ENCODE assay signal across 8 mouse cellular contexts in genomic region chr10:53527838-53528773, GRCm38 (mm10).
DNase-seq lines count a peak whose midpoint lies in the region; ATAC-seq and TF ChIP-seq lines count a peak whose summit lies in the region.

No protein-coding gene starts in this region.

- no peaks in the 10 kb centered on the region for H3K27me3 ChIP-seq in embryonic facial prominence, embryonic 14.5 days (replicated peaks; ENCODE audit: control insufficient read depth, insufficient read depth, low read length)
- H3K27me3 ChIP-seq in hindbrain, embryonic 10.5 days (ENCODE audit: insufficient read depth, poor library complexity, severe bottlenecking), result no peaks in the 10 kb centered on the region
- H3K27me3 ChIP-seq in lung, embryonic 16.5 days (ENCODE audit: control insufficient read depth, insufficient read depth, low read depth, low read length), result no peaks in the 10 kb centered on the region

- no peak for TF ChIP-seq POLR2A in bone marrow, adult 2 months (IDR thresholded peaks at IDR 0.05; ENCODE audit: borderline replicate concordance, control insufficient read depth, low read depth, low read length)

- no peak overlapping the region for H3K9ac ChIP-seq in ES-E14 (ENCODE audit: insufficient read depth, low read depth, low read length, poor library complexity, severe bottlenecking)
- H3K9ac ChIP-seq in embryonic facial prominence, embryonic 14.5 days (ENCODE audit: low read depth, low read length), result no peak overlapping the region
- H3K9ac ChIP-seq in lung, embryonic 16.5 days (ENCODE audit: low read length), result no peak overlapping the region

- peak; percentile 80; the same call in 1 of the 2 replicates for ATAC-seq in embryonic facial prominence, embryonic 14.5 days (ENCODE audit: low read depth)
- peak; percentile 60 for ATAC-seq in lung, embryonic 16.5 days (ENCODE audit: low read depth)
- ATAC-seq in erythroid progenitor cell, adult 5-6 weeks (replicated peaks; ENCODE audit: low FRiP score, poor library complexity, severe bottlenecking), result no peak; the same call in 1 of the 2 replicates

- no peak overlapping the region for H3K27ac ChIP-seq in ES-E14 (ENCODE audit: insufficient read depth, low read depth, low read length, poor library complexity, severe bottlenecking)
- no peak overlapping the region for H3K27ac ChIP-seq in bone marrow, adult 2 months (ENCODE audit: control insufficient read depth, insufficient read depth, low read depth, low read length, poor library complexity)
- no peak overlapping the region for H3K27ac ChIP-seq in embryonic facial prominence, embryonic 14.5 days (replicated peaks; ENCODE audit: low read depth, low read length)
- no peak overlapping the region for H3K27ac ChIP-seq in hindbrain, embryonic 10.5 days
- H3K27ac ChIP-seq in lung, embryonic 16.5 days (ENCODE audit: low read length), result no peak overlapping the region

- no peaks in the 10 kb centered on the region for H3K36me3 ChIP-seq in ES-E14 (ENCODE audit: control insufficient read depth, insufficient read depth, low read length, poor library complexity, severe bottlenecking)
- H3K36me3 ChIP-seq in embryonic facial prominence, embryonic 14.5 days (ENCODE audit: control insufficient read depth, insufficient read depth, low read length), result no peaks in the 10 kb centered on the region
- H3K36me3 ChIP-seq in hindbrain, embryonic 10.5 days, result no peaks in the 10 kb centered on the region
- no peaks in the 10 kb centered on the region for H3K36me3 ChIP-seq in lung, embryonic 16.5 days (ENCODE audit: control insufficient read depth, insufficient read depth, low read length)

- no peaks in the 10 kb centered on the region for H3K9me3 ChIP-seq in ES-E14 (ENCODE audit: control insufficient read depth, insufficient read depth, low read depth, low read length)
- H3K9me3 ChIP-seq in embryonic facial prominence, embryonic 14.5 days (ENCODE audit: control insufficient read depth, low read length), result no peaks in the 10 kb centered on the region
- H3K9me3 ChIP-seq in hindbrain, embryonic 10.5 days, result 0 out of 2 replicates have a peak, but pooled peaks cover 2% of the 10 kb centered on the region
- no peaks in the 10 kb centered on the region for H3K9me3 ChIP-seq in lung, embryonic 16.5 days (ENCODE audit: control insufficient read depth, low read length)

- in situ Hi-C loops in ES-E14 (cut with MboI; ENCODE audit: low sequenced_read_pairs in 2 of 2, unreplicated experiment in 2 of 2), result loop anchor here in 1 of 2 experiments (10.0 kb wide), 1 partner anchor 183 kb away; no protein-coding TSS in a partner anchor

- H3K4me3 ChIP-seq in ES-E14 (ENCODE audit: insufficient read depth in 1 of 2, low read depth in 1 of 2, low read length in 2 of 2, poor library complexity in 1 of 2, severe bottlenecking in 1 of 2), result no peak overlapping the region
- H3K4me3 ChIP-seq in bone marrow, adult 2 months (replicated peaks; ENCODE audit: control insufficient read depth, low read depth, low read length), result no peak overlapping the region
- no peak overlapping the region for H3K4me3 ChIP-seq in embryonic facial prominence, embryonic 14.5 days (ENCODE audit: low read depth, low read length)
- H3K4me3 ChIP-seq in hindbrain, embryonic 10.5 days, result no peak overlapping the region
- no peak overlapping the region for H3K4me3 ChIP-seq in lung, embryonic 16.5 days (ENCODE audit: low read length)

- no peaks in the 10 kb centered on the region for H3K4me1 ChIP-seq in ES-E14 (ENCODE audit: control insufficient read depth in 2 of 2, insufficient read depth in 2 of 2, low read length in 2 of 2, poor library complexity in 1 of 2)
- H3K4me1 ChIP-seq in bone marrow, adult 2 months (ENCODE audit: control insufficient read depth, insufficient read depth, low read length), result no peaks in the 10 kb centered on the region; the same call in 1 of the 2 replicates
- no peaks in the 10 kb centered on the region for H3K4me1 ChIP-seq in embryonic facial prominence, embryonic 14.5 days (ENCODE audit: control insufficient read depth, insufficient read depth, low read length)
- no peaks in the 10 kb centered on the region for H3K4me1 ChIP-seq in hindbrain, embryonic 10.5 days (replicated peaks)
- H3K4me1 ChIP-seq in lung, embryonic 16.5 days (replicated peaks; ENCODE audit: control insufficient read depth, insufficient read depth, low read length), result no peaks in the 10 kb centered on the region

- H3K4me2 ChIP-seq in embryonic facial prominence, embryonic 14.5 days (ENCODE audit: low read depth, low read length), result no peak overlapping the region
- no peak overlapping the region for H3K4me2 ChIP-seq in lung, embryonic 16.5 days (ENCODE audit: low read depth, low read length)

- TF ChIP-seq CTCF in bone marrow, adult 2 months (IDR thresholded peaks at IDR 0.05; ENCODE audit: control insufficient read depth, insufficient read depth, low read length), result peak; percentile 51

- no peak for DNase-seq in ES-E14 (ENCODE audit: low read depth, low spot score)
- peak; percentile 75 for DNase-seq in embryonic facial prominence, embryonic 14.5 days (ENCODE audit: low spot score)
- peak; percentile 45 for DNase-seq in hindbrain, embryonic 10.5 days (ENCODE audit: low spot score)
- peak; percentile 60 to 72 for DNase-seq in layer of hippocampus, adult 8-10 months (ENCODE audit: low spot score in 2 of 2)
- DNase-seq in retina, postnatal 1 day, result peak; percentile 70

- WGBS in bone marrow, adult 2 months, result 27% methylated on average over 6 of the region's 6 CpGs
- WGBS in embryonic facial prominence, embryonic 14.5 days, result 27% methylated on average over 6 of the region's 6 CpGs
- 40% methylated on average over 6 of the region's 6 CpGs for WGBS in hindbrain, embryonic 10.5 days
- 21% methylated on average over 6 of the region's 6 CpGs for WGBS in lung, embryonic 16.5 days

TF ChIP-seq in ES-E14, 5 proteins besides CTCF, POLR2A, EP300 and RAD21:
- no peak for TF ChIP-seq CHD2 (IDR thresholded peaks at IDR 0.05; ENCODE audit: low read depth, low read length)
- peak; percentile 59; the same call in 1 of the 2 replicates for TF ChIP-seq ZC3H11A (IDR thresholded peaks at IDR 0.05; ENCODE audit: borderline replicate concordance, low read depth, low read length)
- no peak for TF ChIP-seq ZNF384 (IDR thresholded peaks at IDR 0.05; ENCODE audit: low read depth, low read length)
